Mouse (Mus musculus) CH12.LX (cell line): ENCODE measurements around the gene Ttyh3.

Experiments used
- CTCF ChIP-seq, 2 experiments: IDR thresholded peaks in 1 of 2; conservative IDR thresholded peaks in 1 of 2; 2 replicates each; pipeline ENCODE4 v1.5.1; 2011 to 2012; ENCODE audit warnings: low read depth in 2 of 2, low read length in 2 of 2, improper control_type of control experiment in 1 of 2, inconsistent platforms in 1 of 2, mild to moderate bottlenecking in 1 of 2, moderate library complexity in 1 of 2
- EP300 ChIP-seq: IDR thresholded peaks from 2 replicates; pipeline ENCODE4 v1.6.1; 2011; ENCODE audit warnings: low read length, improper control_type of control experiment
- HCFC1 ChIP-seq: IDR thresholded peaks from 2 replicates; pipeline ENCODE4 v1.6.1; 2012; ENCODE audit warnings: low read depth, mild to moderate bottlenecking, inconsistent platforms, low read length, improper control_type of control experiment
- POLR2A ChIP-seq: IDR thresholded peaks from 2 replicates; pipeline ENCODE4 v1.6.1; 2011; ENCODE audit warnings: low read depth, mild to moderate bottlenecking, improper control_type of control experiment, low read length
- POLR2AphosphoS2 ChIP-seq: IDR thresholded peaks from 2 replicates; pipeline ENCODE4 v1.6.1; 2011; ENCODE audit warnings: low read depth, low read length, improper control_type of control experiment
- RCOR1 ChIP-seq: conservative IDR thresholded peaks from 2 replicates; pipeline ENCODE4 v1.6.1; 2012; ENCODE audit warnings: low read depth, mild to moderate bottlenecking, inconsistent platforms, low read length, improper control_type of control experiment

- TF ChIP-seq RCOR1 (no peak), HCFC1 (no peak), CTCF (conservative IDR thresholded peaks at IDR 0.05 in 1 of 2, IDR thresholded peaks at IDR 0.05 in 1 of 2; ENCODE audit: low read depth in 2 of 2, low read length in 2 of 2) (no peak), EP300 (no peak), POLR2AphosphoS2 (no peak), POLR2A (no peak)
Measured at GRCm38 (mm10) chr5:140675079-140675478, 26.2 kb upstream of the Ttyh3 start.
